Mouse (Mus musculus): ENCODE data around the gene Ms4a14.

- TF ChIP-seq CTCF (IDR thresholded peaks at IDR 0.05; ENCODE audit: low read depth, low read length) = no peak
- no peak for TF ChIP-seq POLR2A (IDR thresholded peaks at IDR 0.05; ENCODE audit: insufficient read depth, low read length)
- no peak for TF ChIP-seq EP300 (IDR thresholded peaks at IDR 0.05; ENCODE audit: insufficient read depth, low read depth, low read length)
Measured at GRCm38 (mm10) chr19:11343992-11344391, 29.7 kb upstream of the Ms4a14 start.

Data from ES-Bruce4 (cell line).